Mouse (Mus musculus): Measurements from ENCODE around the gene Stag3.

DNA sequence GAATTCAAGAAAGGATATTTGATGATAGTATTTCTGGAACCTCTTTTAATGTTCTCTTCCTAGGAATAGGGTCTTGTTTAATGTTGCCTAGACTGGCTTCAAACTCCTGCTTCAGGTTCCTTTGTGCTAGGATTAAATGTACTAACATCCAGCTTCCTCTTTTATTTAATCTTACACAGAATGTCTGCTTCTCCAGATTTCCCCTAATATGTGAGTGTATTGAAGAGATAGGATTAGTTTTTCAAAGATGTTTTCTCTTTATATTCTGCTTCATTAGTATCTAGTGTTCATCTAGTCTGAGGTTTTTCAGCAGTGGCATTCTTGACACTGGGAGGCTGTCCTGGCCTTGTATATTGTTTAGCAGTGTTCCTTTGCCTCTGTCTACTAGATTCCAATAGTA, 14.1 kb downstream of the Stag3 start:
- TF ChIP-seq CTCF (IDR thresholded peaks at IDR 0.05; ENCODE audit: borderline replicate concordance, insufficient read depth, low read length) (no peak), POLR2A (IDR thresholded peaks at IDR 0.05; ENCODE audit: low read depth, low read length) (no peak)
